Mouse (Mus musculus): Measurements from ENCODE around the gene Gpr25. TPM values are rescaled to one million over a fixed set of nuclear protein-coding genes. Genes with fewer than 3 reads are reported as not detected.
A peak's percentile ranks its signal among the peaks of the same experiment; 100 is the strongest.

The Gpr25 gene
- total RNA-seq (2021) (not detected), polyA plus RNA-seq (2012; rRNA removed) (0.36 TPM in 1 of 2 replicates, not detected in the other)
- long read RNA-seq: 0 reads

- DNase-seq: no peak
These were observed at the start of gene Gpr25 for GRCm38 (mm10) chr1:136260635-136261238. Gene Gpr25 (minus strand): TSS chr1:136260873.

GRCm38 (mm10) chr1:136309193-136309592 is 48.5 kb upstream of the Gpr25 start:
- DNase-seq: no peak

- peak; percentile 64 for DNase-seq
These were observed 45.8 kb upstream of the Gpr25 start for GRCm38 (mm10) chr1:136306424-136306823.

GRCm38 (mm10) chr1:136293961-136294360 is 33.3 kb upstream of the Gpr25 start:
- peak; percentile 43 for DNase-seq

GRCm38 (mm10) chr1:136289803-136290202 is 29.1 kb upstream of the Gpr25 start:
- no peak for DNase-seq

GRCm38 (mm10) chr1:136277366-136277765 is 16.7 kb upstream of the Gpr25 start:
- no peak for DNase-seq

- no peak for DNase-seq
These were observed 7.6 kb upstream of the Gpr25 start for GRCm38 (mm10) chr1:136268224-136268623.

GRCm38 (mm10) chr1:136266127-136266526 is 5.5 kb upstream of the Gpr25 start:
- DNase-seq: no peak

GRCm38 (mm10) chr1:136263355-136263754 is 2.7 kb upstream of the Gpr25 start:
- no peak for DNase-seq

- DNase-seq: peak; percentile 82
These were observed 609 bp downstream of the Gpr25 start for GRCm38 (mm10) chr1:136259893-136260634.

- DNase-seq: no peak
These were observed 1.2 kb downstream of the Gpr25 start for GRCm38 (mm10) chr1:136259543-136259892.

GRCm38 (mm10) chr1:136258495-136258894 is 2.2 kb downstream of the Gpr25 start:
- DNase-seq: no peak

GRCm38 (mm10) chr1:136255657-136256056 is 5.0 kb downstream of the Gpr25 start:
- DNase-seq: no peak

- DNase-seq: no peak
These were observed 5.5 kb downstream of the Gpr25 start for GRCm38 (mm10) chr1:136255174-136255573.

GRCm38 (mm10) chr1:136254503-136255065 is 6.1 kb downstream of the Gpr25 start:
- DNase-seq: no peak

GRCm38 (mm10) chr1:136253472-136253871 is 7.2 kb downstream of the Gpr25 start:
- no peak for DNase-seq

- no peak for DNase-seq
These were observed 11.0 kb downstream of the Gpr25 start for GRCm38 (mm10) chr1:136249662-136250061.

- no peak for DNase-seq
These were observed 13.3 kb downstream of the Gpr25 start for GRCm38 (mm10) chr1:136247393-136247792.

GRCm38 (mm10) chr1:136244469-136244868 is 16.2 kb downstream of the Gpr25 start:
- no peak for DNase-seq

GRCm38 (mm10) chr1:136241801-136242200 is 18.9 kb downstream of the Gpr25 start:
- DNase-seq: no peak

GRCm38 (mm10) chr1:136238495-136238894 is 22.2 kb downstream of the Gpr25 start:
- DNase-seq: no peak

- no peak for DNase-seq
These were observed 26.0 kb downstream of the Gpr25 start for GRCm38 (mm10) chr1:136234595-136235092.
